ENCODE assay signal across 12 mouse cellular contexts in genomic region chr4:47397951-47398687, GRCm38 (mm10).
"Had no signal": no experiment of that assay in that cellular context is flagged by ENCODE, and none has a peak within 500 bp of the region (broad histone marks: within the 10 kb centered on the region; RNA-seq: fewer than 3 reads in every experiment).

No protein-coding gene starts in this region.

- H3K4me1 ChIP-seq: limb, embryonic 12.5 days; liver, embryonic 13.5 days; lung, embryonic 15.5 days; midbrain, embryonic 12.5 days had no signal

- DNase-seq: kidney, adult 8-10 months; kidney, postnatal 25 days; layer of hippocampus, adult 9-11 months; liver; liver, embryonic 13.5 days; liver, postnatal 0 days; right cerebral cortex, postnatal 14 days; thymus, postnatal 36 days had no signal

- ATAC-seq: liver, postnatal 0 days; midbrain, embryonic 16.5 days had no signal

- H3K27me3 ChIP-seq: limb, embryonic 12.5 days; liver, embryonic 13.5 days; lung, embryonic 15.5 days; midbrain, embryonic 12.5 days had no signal

- H3K4me3 ChIP-seq: limb, embryonic 12.5 days; liver, embryonic 13.5 days; lung, embryonic 15.5 days; midbrain, embryonic 12.5 days had no signal

- H3K9me3 ChIP-seq: limb, embryonic 12.5 days; liver, embryonic 13.5 days; lung, embryonic 15.5 days; midbrain, embryonic 12.5 days had no signal
